Mouse (Mus musculus) Patski (cell line): ENCODE measurements at regions not wholly inside any gene's neighbourhood (a gene's known extent, or its start where the extent isn't known, plus 50 kb on each side); places are given as distances from the start of the nearest gene placed in this dataset.

Experiments used
- ATAC-seq: fragments of 100-300 bp; one replicate; pipeline ENCODE4 v1.8.0; 2021
- CTCF ChIA-PET: fragments of 350-600 bp; sonication (Branson Sonifier 250); formaldehyde crosslinking; loops from one replicate; lab custom pipeline; 2022; ENCODE audit warnings: inconsistent platforms; lab: Charles Lee
- POLR2A ChIA-PET: fragments of 350-600 bp; sonication (Branson Sonifier 250); formaldehyde crosslinking; loops from one replicate; lab custom pipeline; 2022; ENCODE audit warnings: antibody characterized with exemption, inconsistent platforms; lab: Charles Lee
- DNase-seq: peaks from one replicate; pipeline ENCODE4 v3.0.0-alpha.2; 2011; ENCODE audit warnings: low read depth, low spot score
- H3K27me3 ChIP-seq: fragments of 371-371 bp; one replicate; pipeline ENCODE4 v1.5.1; 2021
- CTCF ChIP-seq: fragments of 100-300 bp; IDR thresholded peaks from one replicate; pipeline ENCODE4 v1.5.1; 2021
- in situ Hi-C: fragments of 300-500 bp; cut with MboI; formaldehyde crosslinking; loops from 3 replicates; pipeline ENCODE4 v1.11.1; 2018; ENCODE audit warnings: low pct_unique_long_range_greater_than_20kb, mixed read lengths

GRCm38 (mm10) chr9:50101061-50101460, 243.7 kb downstream of the Rpl10-ps3 start:
- H3K27me3 ChIP-seq = no peaks in the 10 kb centered on the region
- peak; percentile 39 for DNase-seq
- no peak for ATAC-seq
- POLR2A ChIA-PET = interaction anchor here (0.6 kb wide), 1 partner anchor 234 kb away, joined by 3 read pairs; no protein-coding TSS in a partner anchor
- in situ Hi-C loops = no loop called here
- no peak for TF ChIP-seq CTCF
- CTCF ChIA-PET = interaction anchor here (1.2 kb wide), 1 partner anchor 34 kb away, joined by 4 read pairs; no protein-coding TSS in a partner anchor

GRCm38 (mm10) chr9:50090968-50091367, 253.8 kb downstream of the Rpl10-ps3 start:
- no peak for TF ChIP-seq CTCF
- no peaks in the 10 kb centered on the region for H3K27me3 ChIP-seq
- CTCF ChIA-PET = no interaction called here
- POLR2A ChIA-PET = no interaction called here
- in situ Hi-C loops = no loop called here
- no peak for DNase-seq
- no peak for ATAC-seq

GRCm38 (mm10) chr9:50089916-50090315, 254.9 kb downstream of the Rpl10-ps3 start:
- DNase-seq = no peak
- no peak for ATAC-seq
- ChIA-PET POLR2A (interaction anchor here (0.6 to 0.9 kb wide), 2 partner anchors 21 to 34 kb away, joined by 3 read pairs; no protein-coding TSS in a partner anchor), CTCF (interaction anchor here (1.2 to 1.4 kb wide), 3 partner anchors 9 to 82 kb away, joined by 3 to 9 read pairs (median 4); no protein-coding TSS in a partner anchor)
- in situ Hi-C loops = no loop called here
- no peak for TF ChIP-seq CTCF
- no peaks in the 10 kb centered on the region for H3K27me3 ChIP-seq

- CTCF ChIA-PET = interaction anchor here (2.8 kb wide), 1 partner anchor 9 kb away, joined by 9 read pairs; no protein-coding TSS in a partner anchor
- TF ChIP-seq CTCF = no peak
- ATAC-seq (no peak), DNase-seq (no peak)
- POLR2A ChIA-PET = no interaction called here
- no peaks in the 10 kb centered on the region for H3K27me3 ChIP-seq
- in situ Hi-C loops = no loop called here
These were observed 264.6 kb downstream of the Rpl10-ps3 start for GRCm38 (mm10) chr9:50080205-50080604.

- ChIA-PET POLR2A (interaction anchor here (1.4 kb wide), 1 partner anchor 21 kb away, joined by 3 read pairs; no protein-coding TSS in a partner anchor), CTCF (no interaction called here)
- in situ Hi-C loops = no loop called here
- ATAC-seq (no peak), DNase-seq (no peak)
- no peak for TF ChIP-seq CTCF
- no peaks in the 10 kb centered on the region for H3K27me3 ChIP-seq
These were observed 269.9 kb upstream of the Ncam1 start for GRCm38 (mm10) chr9:50068576-50068975.

GRCm38 (mm10) chr9:50067729-50068225, 269.1 kb upstream of the Ncam1 start:
- DNase-seq = no peak
- ATAC-seq = no peak
- ChIA-PET CTCF (interaction anchor here (1.0 to 1.2 kb wide), 2 partner anchors 9 to 33 kb away, joined by 3 to 4 read pairs; no protein-coding TSS in a partner anchor), POLR2A (no interaction called here)
- in situ Hi-C loops = no loop called here
- H3K27me3 ChIP-seq = no peaks in the 10 kb centered on the region
- no peak for TF ChIP-seq CTCF

GRCm38 (mm10) chr9:50064505-50065229, 265.9 kb upstream of the Ncam1 start:
- ATAC-seq (no peak), DNase-seq (no peak)
- ChIA-PET POLR2A (interaction anchor here (0.6 kb wide), 1 partner anchor 13 kb away, joined by 3 read pairs; no protein-coding TSS in a partner anchor), CTCF (no interaction called here)
- no peak for TF ChIP-seq CTCF
- in situ Hi-C loops = no loop called here
- H3K27me3 ChIP-seq = no peaks in the 10 kb centered on the region

GRCm38 (mm10) chr9:50038231-50038630, 239.5 kb upstream of the Ncam1 start:
- CTCF ChIA-PET = interaction anchor here (1.2 kb wide), 1 partner anchor 13 kb away, joined by 3 read pairs; no protein-coding TSS in a partner anchor
- no peak for ATAC-seq
- in situ Hi-C loops = no loop called here
- no peak for TF ChIP-seq CTCF
- POLR2A ChIA-PET = interaction anchor here (0.7 kb wide), 1 partner anchor 726 kb away, joined by 3 read pairs; no protein-coding TSS in a partner anchor
- no peak for DNase-seq
- no peaks in the 10 kb centered on the region for H3K27me3 ChIP-seq

- ChIA-PET POLR2A (no interaction called here), CTCF (interaction anchor here (1.4 kb wide), 1 partner anchor 9 kb away, joined by 4 read pairs; no protein-coding TSS in a partner anchor)
- ATAC-seq (no peak), DNase-seq (no peak)
- peaks cover 6% of the 10 kb centered on the region for H3K27me3 ChIP-seq
- in situ Hi-C loops = no loop called here
- no peak for TF ChIP-seq CTCF
These were observed 233.8 kb upstream of the Ncam1 start for GRCm38 (mm10) chr9:50032322-50033158.

GRCm38 (mm10) chr9:50031318-50031717, 232.6 kb upstream of the Ncam1 start:
- no peak for ATAC-seq
- ChIA-PET CTCF (interaction anchor here (1.1 to 1.3 kb wide), 2 partner anchors 11 to 25 kb away, joined by 3 to 5 read pairs; no protein-coding TSS in a partner anchor), POLR2A (no interaction called here)
- no peak for DNase-seq
- H3K27me3 ChIP-seq = peaks cover 6% of the 10 kb centered on the region
- no peak for TF ChIP-seq CTCF
- in situ Hi-C loops = no loop called here
